Mouse (Mus musculus): ENCODE data around the gene Tmem109. TPM values are rescaled to one million over a fixed set of nuclear protein-coding genes. Genes with fewer than 3 reads are reported as not detected.
A peak's percentile ranks its signal among the peaks of the same experiment; 100 is the strongest.

Tmem109 gene
- polyA plus RNA-seq, 1 experiment = 63.5 TPM

GRCm38 (mm10) chr19:10831424-10831823, 50.4 kb downstream of the Tmem109 start:
- no peaks in the 10 kb centered on the region for H3K4me1 ChIP-seq (ENCODE audit: control insufficient read depth, insufficient read depth, low read length)
- TF ChIP-seq CTCF (IDR thresholded peaks at IDR 0.05; ENCODE audit: extremely low read depth, insufficient read depth, low read length) (peak; percentile 33), POLR2A (IDR thresholded peaks at IDR 0.05; ENCODE audit: extremely low read depth, insufficient read depth, low read length) (no peak)

GRCm38 (mm10) chr19:10829436-10830175, 52.2 kb downstream of the Tmem109 start, which contains the start of gene Cd6:
Gene Cd6, minus strand, starts transcription at chr19:10830058.
- H3K4me3 ChIP-seq (ENCODE audit: insufficient read depth, low read length) = no peak within 1 kb of the TSS
- no peak within 1 kb of the TSS for H3K27ac ChIP-seq (ENCODE audit: insufficient read depth, low read length)
- TF ChIP-seq POLR2A (IDR thresholded peaks at IDR 0.05; ENCODE audit: extremely low read depth, insufficient read depth, low read length) (no peak), CTCF (IDR thresholded peaks at IDR 0.05; ENCODE audit: extremely low read depth, insufficient read depth, low read length) (no peak)
- no peaks in the 10 kb centered on the region for H3K4me1 ChIP-seq (ENCODE audit: control insufficient read depth, insufficient read depth, low read length)

More at GRCm38 (mm10) chr19:10831424-10831823, 50.4 kb downstream of the Tmem109 start:
- Histone ChIP-seq H3K27ac (ENCODE audit: insufficient read depth, low read length) (no peak overlapping the region), H3K4me3 (ENCODE audit: insufficient read depth, low read length) (no peak overlapping the region)

GRCm38 (mm10) chr19:10828321-10828720, 53.5 kb downstream of the Tmem109 start:
- no peak overlapping the region for H3K4me3 ChIP-seq (ENCODE audit: insufficient read depth, low read length)
- H3K27ac ChIP-seq (ENCODE audit: insufficient read depth, low read length) = no peak overlapping the region
- no peaks in the 10 kb centered on the region for H3K4me1 ChIP-seq (ENCODE audit: control insufficient read depth, insufficient read depth, low read length)
- TF ChIP-seq CTCF (IDR thresholded peaks at IDR 0.05; ENCODE audit: extremely low read depth, insufficient read depth, low read length) (no peak), POLR2A (IDR thresholded peaks at IDR 0.05; ENCODE audit: extremely low read depth, insufficient read depth, low read length) (no peak)

- no peak for TF ChIP-seq CTCF (IDR thresholded peaks at IDR 0.05; ENCODE audit: extremely low read depth, insufficient read depth, low read length)
- no peak for TF ChIP-seq POLR2A (IDR thresholded peaks at IDR 0.05; ENCODE audit: extremely low read depth, insufficient read depth, low read length)
- Histone ChIP-seq H3K27ac (ENCODE audit: insufficient read depth, low read length) (no peak overlapping the region), H3K4me1 (ENCODE audit: control insufficient read depth, insufficient read depth, low read length) (no peaks in the 10 kb centered on the region), H3K4me3 (ENCODE audit: insufficient read depth, low read length) (no peak overlapping the region)
Observed at GRCm38 (mm10) chr19:10824061-10824460, 57.7 kb downstream of the Tmem109 start.

- Histone ChIP-seq H3K4me1 (ENCODE audit: control insufficient read depth, insufficient read depth, low read length) (no peaks in the 10 kb centered on the region), H3K27ac (ENCODE audit: insufficient read depth, low read length) (no peak overlapping the region), H3K4me3 (ENCODE audit: insufficient read depth, low read length) (no peak overlapping the region)
- TF ChIP-seq CTCF (IDR thresholded peaks at IDR 0.05; ENCODE audit: extremely low read depth, insufficient read depth, low read length) (no peak), POLR2A (IDR thresholded peaks at IDR 0.05; ENCODE audit: extremely low read depth, insufficient read depth, low read length) (no peak)
Observed at GRCm38 (mm10) chr19:10822534-10822933, 59.3 kb downstream of the Tmem109 start.

DNA sequence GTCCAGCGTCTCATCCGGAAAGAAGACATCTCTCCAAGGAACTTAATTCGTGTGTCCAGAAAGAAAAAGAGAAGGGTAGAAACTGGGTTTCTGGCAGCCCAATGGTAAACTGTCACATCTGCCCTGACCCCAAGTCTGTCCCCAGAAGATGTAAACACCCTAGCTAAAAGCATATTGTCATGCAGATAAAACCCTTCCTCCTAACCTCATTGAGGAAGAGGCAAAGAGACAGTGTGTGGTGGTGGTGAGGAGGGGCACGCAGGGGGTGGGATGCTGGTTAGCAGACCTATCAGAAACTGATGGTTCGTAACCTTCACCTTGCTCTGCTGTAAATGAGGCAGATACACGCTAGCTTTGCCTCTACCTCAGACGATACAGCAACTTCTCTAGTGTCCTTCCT, 60.5 kb downstream of the Tmem109 start:
- TF ChIP-seq POLR2A (IDR thresholded peaks at IDR 0.05; ENCODE audit: extremely low read depth, insufficient read depth, low read length) (no peak), CTCF (IDR thresholded peaks at IDR 0.05; ENCODE audit: extremely low read depth, insufficient read depth, low read length) (no peak)
- no peak overlapping the region for H3K27ac ChIP-seq (ENCODE audit: insufficient read depth, low read length)

More for the DNA sequence above, 60.5 kb downstream of the Tmem109 start:
- H3K4me1 ChIP-seq (ENCODE audit: control insufficient read depth, insufficient read depth, low read length) = no peaks in the 10 kb centered on the region
- no peak overlapping the region for H3K4me3 ChIP-seq (ENCODE audit: insufficient read depth, low read length)

Other genes starting within 250 kb of the Tmem109 start
- gene Vwce, start 247.8 kb downstream of the Tmem109 start, polyA plus RNA-seq (2012; rRNA removed) = 0.68 and 0.81 TPM in 2 replicates
- not detected in 2 replicates for gene Pga5, start 203.9 kb downstream of the Tmem109 start, polyA plus RNA-seq (2012; rRNA removed)
- gene Vps37c, start 193.3 kb downstream of the Tmem109 start, polyA plus RNA-seq (2012; rRNA removed) = 19.1 and 23.1 TPM in 2 replicates
- gene Cd5, start 143.0 kb downstream of the Tmem109 start, polyA plus RNA-seq (2012; rRNA removed) = 0.08 TPM in 2 replicates
- 5.8 and 6.0 TPM in 2 replicates for gene Cd6, start 51.9 kb downstream of the Tmem109 start, polyA plus RNA-seq (2012; rRNA removed)
- 1.3 and 2.3 TPM in 2 replicates for gene Slc15a3, start 42.3 kb downstream of the Tmem109 start, polyA plus RNA-seq (2012; rRNA removed)
- 200 and 216 TPM in 2 replicates for gene Tmem132a, start 12.1 kb downstream of the Tmem109 start, polyA plus RNA-seq (2012; rRNA removed)
- 219 and 221 TPM in 2 replicates for gene Prpf19, start 13.2 kb upstream of the Tmem109 start, polyA plus RNA-seq (2012; rRNA removed)
- gene Zp1, start 38.6 kb upstream of the Tmem109 start, polyA plus RNA-seq (2012; rRNA removed) = not detected in 2 replicates
- 0.11 and 0.21 TPM in 2 replicates for gene Ptgdr2, start 55.2 kb upstream of the Tmem109 start, polyA plus RNA-seq (2012; rRNA removed)
- gene Ccdc86, start 67.3 kb upstream of the Tmem109 start, polyA plus RNA-seq (2012; rRNA removed) = 5.0 and 5.5 TPM in 2 replicates
- not detected in 2 replicates for gene Ms4a10, start 92.7 kb upstream of the Tmem109 start, polyA plus RNA-seq (2012; rRNA removed)
- gene Ms4a15, start 111.2 kb upstream of the Tmem109 start, polyA plus RNA-seq (2012; rRNA removed) = not detected in 2 replicates
- gene Ms4a18, start 136.0 kb upstream of the Tmem109 start, polyA plus RNA-seq (2012; rRNA removed) = not detected in 2 replicates
- gene Ms4a8a, start 199.1 kb upstream of the Tmem109 start, polyA plus RNA-seq (2012; rRNA removed) = 0.11 and 0.13 TPM in 2 replicates
- not detected in 2 replicates for gene 1700017D01Rik, start 248.9 kb upstream of the Tmem109 start, polyA plus RNA-seq (2012; rRNA removed)